Mouse (Mus musculus): Measurements from ENCODE around the gene Gal3st2c.
"Not testable (repeated sequence)": the region's sequence is repeated elsewhere in the genome, so short reads cannot be mapped to it uniquely, and the experiment has no call there.

Gal3st2c gene

DNA sequence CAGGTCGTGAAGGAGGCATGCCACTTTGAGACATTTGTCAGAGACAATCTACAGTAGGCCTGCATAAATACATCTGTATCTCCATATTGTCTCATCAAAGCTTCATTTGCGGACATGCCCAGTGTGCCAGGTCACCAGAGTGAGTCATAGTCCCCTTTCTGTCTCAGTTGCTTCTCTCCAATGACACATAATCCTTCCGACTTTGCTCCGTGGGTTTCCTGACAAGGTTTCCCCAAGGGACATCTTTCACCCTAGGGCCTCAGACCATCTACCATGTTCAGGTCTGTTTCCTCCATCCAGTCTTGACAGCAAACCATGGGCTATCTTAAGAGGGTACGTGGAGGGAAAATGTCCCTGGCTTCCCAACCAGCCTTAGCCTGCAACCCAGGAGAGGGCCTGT, 60.8 kb downstream of the Gal3st2c start:
- no peak for DNase-seq

- no peak for DNase-seq
These were observed 62.1 kb downstream of the Gal3st2c start, which contains the start of gene Pdcd1 for GRCm38 (mm10) chr1:94052373-94052772. Gene Pdcd1 (minus strand): TSS chr1:94052553.

GRCm38 (mm10) chr1:94053530-94054216, 63.4 kb downstream of the Gal3st2c start:
- DNase-seq: peak; percentile 94

DNA sequence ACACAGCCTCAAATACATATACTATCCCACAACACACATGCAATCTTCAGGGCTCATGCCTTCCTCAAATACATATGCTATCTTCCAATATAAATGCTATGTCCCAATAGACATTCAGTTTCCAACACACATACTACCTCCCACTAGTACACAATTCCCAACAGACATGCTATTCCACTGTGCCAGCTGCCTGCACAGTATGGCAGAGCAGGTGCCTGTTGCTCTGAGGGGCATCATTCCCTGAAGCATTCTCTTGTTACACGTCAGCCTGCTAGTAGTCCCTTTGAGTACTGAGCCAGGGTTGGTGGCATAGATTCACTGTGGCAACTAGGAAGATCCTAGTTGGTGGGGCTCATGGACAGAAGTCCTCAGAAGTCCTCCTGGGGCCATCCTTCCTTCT, 64.2 kb downstream of the Gal3st2c start:
- DNase-seq: peak; percentile 52

DNA sequence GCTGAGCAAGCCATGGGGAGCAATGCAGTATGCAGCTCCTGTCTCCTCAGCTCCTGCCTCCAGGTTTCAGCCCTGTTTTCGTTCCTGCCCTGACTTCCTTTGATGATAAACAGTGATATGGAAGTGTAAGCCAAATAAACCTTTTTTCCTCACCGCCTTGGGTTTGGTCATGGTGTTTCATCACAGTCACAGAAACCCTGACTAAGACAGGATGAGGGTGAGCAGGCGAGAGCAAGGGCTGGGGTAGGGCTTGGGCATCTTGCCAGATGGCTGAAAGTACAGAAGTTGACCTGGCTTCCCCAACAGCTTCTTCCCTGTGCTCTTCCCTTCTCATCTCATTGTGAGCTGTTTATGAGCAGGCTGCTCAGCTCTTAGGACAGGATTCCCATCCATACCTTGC, 65.7 kb downstream of the Gal3st2c start:
- peak; percentile 71 for DNase-seq

DNA sequence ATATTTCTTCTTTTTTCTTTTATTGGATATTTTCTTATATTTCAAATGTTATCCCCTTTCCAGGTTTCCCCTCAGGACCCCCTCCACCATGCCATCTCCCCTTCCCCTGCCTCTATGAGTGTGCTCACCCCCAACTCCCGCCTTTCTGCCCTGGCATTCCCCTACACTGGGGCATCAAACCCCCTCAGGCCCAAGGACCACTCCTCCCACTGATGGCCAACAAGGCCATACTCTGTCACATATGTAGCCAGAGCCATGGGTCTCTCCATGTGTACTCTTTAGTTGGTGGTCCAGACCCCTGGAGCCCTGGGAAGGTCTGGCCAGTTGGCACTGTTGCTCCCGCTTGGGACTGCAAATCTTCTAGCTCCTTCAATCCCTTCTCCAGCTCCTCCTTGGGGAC, 67.1 kb downstream of the Gal3st2c start:
- no peak for DNase-seq

GRCm38 (mm10) chr1:94058281-94058680, 68.0 kb downstream of the Gal3st2c start:
- DNase-seq: not testable (repeated sequence)

All from layer of hippocampus, adult 9-11 months (tissue).